Mouse (Mus musculus) stomach, embryonic 16.5 days (tissue): ENCODE measurements around the gene Mdk. TPM values are rescaled to one million over a fixed set of nuclear protein-coding genes. Genes with fewer than 3 reads are reported as not detected.

Experiments used
- ATAC-seq: fragments of 200-750 bp; cut with Nextera tagmentation; 2 replicates; pipeline ENCODE4 v1.8.0; 2017; ENCODE audit warnings: moderate number of reproducible peaks, moderate TSS enrichment; ENCODE audit not compliant: insufficient read depth, low FRiP score
- H3K27ac ChIP-seq: fragments of 300-500 bp; sonication (generic); 2 replicates; pipeline ENCODE4 v1.5.1; 2014; ENCODE audit warnings: low read length
- H3K27me3 ChIP-seq: fragments of 300-500 bp; sonication (generic); 2 replicates; pipeline ENCODE4 v1.6.1; 2014; ENCODE audit warnings: low read length, control low read depth, mixed read lengths; ENCODE audit not compliant: control insufficient read depth, insufficient read depth
- H3K36me3 ChIP-seq: fragments of 300-500 bp; sonication (generic); 2 replicates; pipeline ENCODE4 v1.6.1; 2014; ENCODE audit warnings: low read length; ENCODE audit not compliant: control insufficient read depth, insufficient read depth
- H3K4me1 ChIP-seq: fragments of 300-500 bp; sonication (generic); 2 replicates; pipeline ENCODE4 v1.6.1; 2014; ENCODE audit warnings: low read length, control low read depth, mixed read lengths; ENCODE audit not compliant: control insufficient read depth, insufficient read depth
- H3K4me2 ChIP-seq: fragments of 300-500 bp; sonication (generic); 2 replicates; pipeline ENCODE4 v1.6.1; 2014; ENCODE audit warnings: low read depth, low read length, mixed read lengths
- H3K4me3 ChIP-seq: fragments of 300-500 bp; sonication (generic); replicated peaks from 2 replicates; pipeline ENCODE4 v1.5.1; 2014; ENCODE audit warnings: mild to moderate bottlenecking, low read length
- H3K9ac ChIP-seq: fragments of 300-500 bp; sonication (generic); 2 replicates; pipeline ENCODE4 v1.6.1; 2014; ENCODE audit warnings: low read length
- H3K9me3 ChIP-seq: fragments of 300-500 bp; sonication (generic); replicated peaks from 2 replicates; pipeline ENCODE4 v1.6.1; 2016; ENCODE audit warnings: low read length, control low read depth; ENCODE audit not compliant: control insufficient read depth
- WGBS: fragments of 180-500 bp; shearing (Covaris S2); extraction: QIAGEN DNeasy Blood & Tissue Kit; methylation state at CpG from one replicate; pipeline ENCODE4 v1.1.7; 2014; 5-methylcytosine and 5-hydroxymethylcytosine counted together
- polyA plus RNA-seq: library from polyadenylated mRNA; unstranded; fragments of >200 nt; fragmentation: Nextera tagmentation; extraction: Ambion mirVana; gene quantifications from 2 replicates; pipeline ENCODE4 v1.2.1, GENCODE M21; 2015

The Mdk gene
- polyA plus RNA-seq, 1 experiment from 2014 or later, result 550 TPM

DNA sequence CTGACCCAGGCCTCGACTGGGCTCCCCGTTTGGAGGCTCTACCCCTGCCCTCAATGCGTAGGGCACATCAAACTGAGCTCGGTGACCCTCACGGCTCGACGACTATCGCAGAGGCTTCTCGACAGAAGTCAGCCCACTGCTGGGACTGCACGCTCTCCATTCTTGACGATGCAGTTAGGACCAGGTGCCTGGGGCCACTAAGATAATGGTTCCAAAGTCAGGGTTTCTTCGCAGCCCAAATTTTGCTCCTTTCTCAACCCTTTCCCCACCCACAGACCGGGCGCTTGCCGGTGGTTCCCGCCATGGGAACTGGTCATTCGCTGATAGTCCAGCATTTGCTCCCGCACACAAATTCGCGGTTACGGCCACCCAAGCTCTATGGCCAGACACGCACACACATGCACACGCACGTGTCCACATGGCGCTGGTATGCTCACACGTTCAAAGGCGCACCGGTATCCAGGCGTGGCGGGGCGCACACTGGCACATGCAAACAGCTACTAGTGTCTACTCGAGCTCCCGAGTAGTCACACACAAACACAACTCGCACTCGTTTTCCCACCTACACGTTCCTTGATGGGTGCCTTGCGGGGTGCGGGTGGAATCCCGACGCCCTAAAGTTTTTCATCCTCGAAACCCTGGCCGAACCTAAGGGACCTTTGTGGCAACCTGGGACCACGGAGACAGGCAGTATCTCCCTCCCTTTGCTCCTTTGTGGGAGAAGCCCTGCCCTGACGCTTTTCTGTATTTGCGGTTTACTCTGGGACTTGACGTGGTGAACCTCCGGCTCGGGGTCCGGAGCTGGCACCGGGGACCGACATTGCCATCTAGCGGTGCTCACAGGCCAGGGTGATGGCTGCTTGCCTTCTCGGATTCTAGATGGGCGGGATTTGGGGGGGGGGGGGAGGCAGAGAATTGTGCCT, 8.4 kb downstream of the Mdk start:
- H3K4me1 ChIP-seq, result peaks cover 23% of the 10 kb centered on the region
- H3K27me3 ChIP-seq, result peaks cover 27% of the 10 kb centered on the region
- 4% methylated on average over 54 of the region's 54 CpGs for WGBS
- no peak overlapping the region for H3K27ac ChIP-seq
- no peaks in the 10 kb centered on the region for H3K36me3 ChIP-seq
- H3K9me3 ChIP-seq, result no peaks in the 10 kb centered on the region
- H3K4me2 ChIP-seq, result peak overlapping the region; percentile 89
- peak overlapping the region; percentile 36 for H3K9ac ChIP-seq
- H3K4me3 ChIP-seq, result peak overlapping the region; percentile 58
- no peak for ATAC-seq

GRCm38 (mm10) chr2:91922586-91923414, 9.3 kb downstream of the Mdk start:
- Histone ChIP-seq H3K9me3 (no peaks in the 10 kb centered on the region), H3K27me3 (peaks cover 27% of the 10 kb centered on the region), H3K36me3 (no peaks in the 10 kb centered on the region), H3K4me2 (peak overlapping the region; percentile 89), H3K4me3 (peak overlapping the region; percentile 58), H3K4me1 (peaks cover 19% of the 10 kb centered on the region), H3K27ac (no peak overlapping the region), H3K9ac (no peak overlapping the region)
- ATAC-seq, result no peak
- 3% methylated on average over 37 of the region's 37 CpGs for WGBS

GRCm38 (mm10) chr2:91921790-91922570, 10.1 kb downstream of the Mdk start:
- H3K4me3 ChIP-seq, result peak overlapping the region; percentile 58
- WGBS, result under 1% methylated on average over 64 of the region's 64 CpGs
- peak; percentile 49; the same call in 1 of the 2 replicates for ATAC-seq

DNA sequence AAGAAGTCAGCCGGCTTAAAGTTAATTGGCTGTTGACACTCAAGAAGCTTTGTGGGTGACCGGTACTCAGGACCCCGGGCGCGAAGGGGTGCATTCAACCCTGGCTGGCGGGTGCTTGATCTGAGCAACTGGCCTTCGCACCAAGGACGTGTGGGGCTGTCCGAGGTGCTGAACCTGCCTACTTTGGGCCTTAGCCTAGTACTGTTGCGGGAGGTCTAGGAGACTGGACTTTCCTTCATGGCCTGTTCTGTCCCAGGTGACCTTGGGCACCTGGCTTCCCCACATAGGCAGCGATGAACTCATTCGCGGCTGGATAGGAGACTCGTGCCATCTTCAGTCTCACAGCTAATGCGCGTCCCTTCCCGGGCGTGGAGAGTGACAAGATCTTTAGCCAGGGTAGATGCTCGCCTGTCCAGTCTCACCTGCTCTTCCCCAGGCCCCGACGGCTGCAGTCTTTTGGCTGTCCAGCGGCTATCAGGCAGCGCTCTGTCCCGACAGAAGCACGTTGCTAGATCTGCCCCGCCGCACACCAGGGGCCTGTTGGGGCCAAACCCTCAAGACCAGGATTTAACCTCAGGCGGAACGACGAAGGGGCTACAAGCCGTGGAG, 10.8 kb downstream of the Mdk start:
- ATAC-seq, result no peak
- peak overlapping the region; percentile 58 for H3K4me3 ChIP-seq

More at GRCm38 (mm10) chr2:91921790-91922570, 10.1 kb downstream of the Mdk start:
- peaks cover 19% of the 10 kb centered on the region for H3K4me1 ChIP-seq
- peaks cover 27% of the 10 kb centered on the region for H3K27me3 ChIP-seq
- H3K4me2 ChIP-seq, result peak overlapping the region; percentile 89
- H3K36me3 ChIP-seq, result no peaks in the 10 kb centered on the region
- peak overlapping the region; percentile 46 for H3K9ac ChIP-seq
- H3K9me3 ChIP-seq, result no peaks in the 10 kb centered on the region
- H3K27ac ChIP-seq, result no peak overlapping the region

DNA sequence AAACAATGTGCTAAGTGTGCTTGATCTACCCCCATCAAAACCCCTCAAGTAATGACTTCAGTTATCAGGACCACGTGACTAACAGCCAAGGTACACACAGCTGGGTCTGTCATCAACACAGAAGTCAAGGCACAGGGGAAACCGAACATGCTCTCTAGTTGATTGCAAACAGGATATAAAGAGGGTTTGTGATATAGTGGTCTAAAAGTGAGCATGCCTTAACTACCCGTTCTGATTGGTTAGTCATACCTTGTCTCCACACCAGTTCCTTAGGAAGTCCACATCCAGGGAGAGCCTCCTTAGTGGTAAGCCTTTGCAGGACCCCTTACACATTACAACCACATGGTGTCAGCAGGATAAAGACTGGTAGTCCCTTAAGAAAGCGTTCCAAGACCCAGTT, 12.0 kb downstream of the Mdk start:
- no peak overlapping the region for H3K4me2 ChIP-seq
- peaks cover 27% of the 10 kb centered on the region for H3K27me3 ChIP-seq
- H3K4me3 ChIP-seq, result no peak overlapping the region
- no peaks in the 10 kb centered on the region for H3K36me3 ChIP-seq
- H3K27ac ChIP-seq, result no peak overlapping the region
- H3K4me1 ChIP-seq, result peaks cover 19% of the 10 kb centered on the region
- WGBS, result 56% methylated on average over 4 of the region's 4 CpGs
- no peak for ATAC-seq
- H3K9ac ChIP-seq, result no peak overlapping the region
- H3K9me3 ChIP-seq, result no peaks in the 10 kb centered on the region

More for the DNA sequence above, 10.8 kb downstream of the Mdk start:
- Histone ChIP-seq H3K27ac (no peak overlapping the region), H3K4me2 (peak overlapping the region; percentile 89), H3K9ac (no peak overlapping the region; the same call in 1 of the 2 replicates), H3K36me3 (no peaks in the 10 kb centered on the region), H3K27me3 (peaks cover 27% of the 10 kb centered on the region), H3K9me3 (no peaks in the 10 kb centered on the region), H3K4me1 (peaks cover 19% of the 10 kb centered on the region)
- WGBS, result 3% methylated on average over 31 of the region's 31 CpGs

- Histone ChIP-seq H3K4me3 (no peak overlapping the region), H3K9ac (no peak overlapping the region), H3K27ac (no peak overlapping the region), H3K4me1 (0 out of 2 replicates have a peak, but pooled peaks cover 7% of the 10 kb centered on the region), H3K9me3 (no peaks in the 10 kb centered on the region), H3K27me3 (peaks cover 9% of the 10 kb centered on the region), H3K36me3 (no peaks in the 10 kb centered on the region), H3K4me2 (no peak overlapping the region)
- ATAC-seq, result no peak
- 89% methylated on average over 7 of the region's 7 CpGs for WGBS
Observed at GRCm38 (mm10) chr2:91917096-91917495, 15.0 kb downstream of the Mdk start.

GRCm38 (mm10) chr2:91916346-91916977, 15.6 kb downstream of the Mdk start:
- H3K27me3 ChIP-seq, result peaks cover 2% of the 10 kb centered on the region
- no peak overlapping the region for H3K4me3 ChIP-seq
- no peak overlapping the region for H3K27ac ChIP-seq
- H3K9me3 ChIP-seq, result no peaks in the 10 kb centered on the region
- H3K36me3 ChIP-seq, result no peaks in the 10 kb centered on the region; the same call in 1 of the 2 replicates
- WGBS, result 87% methylated on average over 7 of the region's 7 CpGs
- 0 out of 2 replicates have a peak, but pooled peaks cover under 1% of the 10 kb centered on the region for H3K4me1 ChIP-seq
- no peak for ATAC-seq
- no peak overlapping the region for H3K9ac ChIP-seq
- no peak overlapping the region for H3K4me2 ChIP-seq
